Mouse (Mus musculus) adrenal gland (tissue): ENCODE data around the gene Sema6d.

Experiments
- intact Hi-C: fragments of 180-260 bp; cut with DNase I; formaldehyde crosslinking; loops from one replicate; pipeline ENCODE4 v1.15.1; 2025

Gene Sema6d

GRCm38 (mm10) chr2:124610586-124611105 lies 520.9 kb downstream of the Sema6d start:
- intact Hi-C loops: no loop called here

GRCm38 (mm10) chr2:124611226-124611625 lies 521.5 kb downstream of the Sema6d start:
- intact Hi-C loops: no loop called here

- intact Hi-C loops: no loop called here
These were observed 522.5 kb downstream of the Sema6d start for GRCm38 (mm10) chr2:124612276-124612675.

- intact Hi-C loops: no loop called here
These were observed 523.1 kb downstream of the Sema6d start for GRCm38 (mm10) chr2:124612727-124613510.

GRCm38 (mm10) chr2:124613671-124614210 lies 524.0 kb downstream of the Sema6d start:
- intact Hi-C loops: no loop called here

- intact Hi-C loops: no loop called here
These were observed 527.0 kb downstream of the Sema6d start for GRCm38 (mm10) chr2:124616746-124617145.

- intact Hi-C loops: no loop called here
These were observed 527.7 kb downstream of the Sema6d start for GRCm38 (mm10) chr2:124617440-124617839.

GRCm38 (mm10) chr2:124618091-124618490 lies 528.3 kb downstream of the Sema6d start:
- intact Hi-C loops: no loop called here

GRCm38 (mm10) chr2:124618526-124619219 lies 528.9 kb downstream of the Sema6d start:
- intact Hi-C loops: no loop called here

GRCm38 (mm10) chr2:124620470-124620869 lies 530.7 kb downstream of the Sema6d start:
- intact Hi-C loops: no loop called here

GRCm38 (mm10) chr2:124621972-124622621 lies 532.3 kb downstream of the Sema6d start:
- intact Hi-C loops: no loop called here

- intact Hi-C loops: no loop called here
These were observed 534.6 kb downstream of the Sema6d start for GRCm38 (mm10) chr2:124624247-124624929.

- intact Hi-C loops: no loop called here
These were observed 536.7 kb downstream of the Sema6d start for GRCm38 (mm10) chr2:124626425-124626824.

- intact Hi-C loops: no loop called here
These were observed 537.9 kb downstream of the Sema6d start for GRCm38 (mm10) chr2:124627664-124628063.

GRCm38 (mm10) chr2:124628701-124629100 lies 538.9 kb downstream of the Sema6d start:
- intact Hi-C loops: no loop called here

GRCm38 (mm10) chr2:124634400-124634998 lies 544.7 kb downstream of the Sema6d start:
- intact Hi-C loops: no loop called here

- intact Hi-C loops: no loop called here
These were observed 545.6 kb downstream of the Sema6d start for GRCm38 (mm10) chr2:124635271-124635865.

GRCm38 (mm10) chr2:124637080-124637479 lies 547.3 kb downstream of the Sema6d start:
- intact Hi-C loops: no loop called here

- intact Hi-C loops: no loop called here
These were observed 549.6 kb downstream of the Sema6d start for GRCm38 (mm10) chr2:124639221-124639963.
